Mouse (Mus musculus) cerebellum, adult (tissue): ENCODE measurements around the gene Olfr1174-ps.

Experiments used
- ATAC-seq: cut with Nextera tagmentation; 2 replicates; pipeline ENCODE4 v1.9.2; 2017; ENCODE audit warnings: mild to moderate bottlenecking, moderate library complexity, mixed read lengths; ENCODE audit not compliant: insufficient number of reproducible peaks, low FRiP score, low TSS enrichment

The Olfr1174-ps gene

DNA sequence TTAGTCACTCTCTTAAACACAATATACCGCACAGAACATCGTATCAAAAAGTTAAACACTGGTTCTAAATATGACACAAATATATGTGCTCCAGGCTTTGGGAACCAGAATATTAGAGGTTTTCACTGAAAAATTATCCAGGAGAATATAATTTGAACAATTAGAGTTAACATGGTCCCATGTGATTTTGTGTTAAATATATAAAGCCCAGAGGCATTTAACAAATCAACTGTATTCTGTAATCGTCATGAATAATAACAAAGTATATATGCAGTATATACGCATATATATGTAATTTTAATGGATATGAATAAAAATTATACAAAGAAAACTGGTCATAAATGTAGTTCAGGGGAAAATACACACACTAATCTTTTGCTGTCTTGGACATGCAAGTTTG lies at the start of gene Olfr1174-ps:
Gene Olfr1174-ps, minus strand, starts transcription at position 101 of the 400 bp plus-strand sequence.
- ATAC-seq: no peak

DNA sequence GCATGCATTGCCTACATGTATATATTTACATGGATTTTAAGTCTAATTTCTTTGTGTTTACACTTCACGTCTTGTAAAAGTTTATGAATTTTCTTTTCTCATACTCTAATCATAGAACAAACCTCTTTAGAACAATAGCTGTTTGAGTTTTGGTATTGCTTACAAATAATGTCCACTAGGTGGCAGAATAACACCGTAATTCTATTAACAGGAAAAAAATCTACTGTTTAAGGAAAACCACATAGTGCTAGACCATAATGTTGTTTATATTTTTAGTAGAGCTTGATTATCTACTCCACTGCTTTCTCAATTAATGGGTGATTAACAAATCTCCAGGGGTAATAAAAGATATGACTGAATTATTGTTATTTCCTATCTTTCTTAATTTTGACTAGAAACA lies 41.4 kb upstream of the Olfr1174-ps start:
- ATAC-seq: no peak

DNA sequence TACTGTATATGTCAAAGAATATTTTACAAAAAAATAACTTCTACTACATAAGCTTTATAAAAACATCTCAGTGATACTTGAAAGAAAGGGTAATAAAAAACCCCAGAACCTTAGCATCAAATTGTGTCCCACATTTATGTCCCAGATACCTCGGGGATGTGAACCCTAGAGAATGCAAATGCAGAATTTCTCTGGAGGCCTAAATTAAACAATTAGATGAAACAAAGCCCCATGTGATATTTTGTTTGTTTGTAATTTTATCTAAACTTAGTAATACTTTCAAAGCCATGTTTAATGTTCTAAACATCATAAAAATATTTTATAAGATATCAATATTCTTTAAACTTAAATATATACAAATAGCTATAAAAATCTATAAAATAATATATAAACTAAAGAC lies 31.5 kb upstream of the Olfr1174-ps start, which contains the start of gene Olfr1177-ps:
Gene Olfr1177-ps, minus strand, starts transcription at position 101 of the 400 bp plus-strand sequence.
- ATAC-seq: no peak

DNA sequence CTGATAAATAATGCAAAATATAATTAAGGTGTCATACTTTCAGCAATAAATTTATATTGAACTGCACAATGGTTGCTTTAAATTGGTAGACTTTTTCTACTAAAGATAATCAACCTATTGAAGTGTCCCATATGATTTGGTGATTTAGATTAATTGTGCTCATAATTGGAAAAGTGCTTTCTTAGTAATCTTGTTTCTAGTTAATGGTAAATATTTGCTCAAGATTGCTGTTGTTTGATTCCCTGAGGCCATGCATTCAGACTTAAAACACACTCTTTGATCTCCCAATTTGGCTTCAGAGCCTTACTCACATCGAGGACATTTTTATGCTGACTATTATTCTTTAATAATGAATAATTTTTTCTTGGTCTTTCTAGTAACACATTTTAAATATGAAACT lies 21.5 kb upstream of the Olfr1174-ps start, which contains the start of gene Olfr1176:
Gene Olfr1176, plus strand, starts transcription at position 301 of the 400 bp plus-strand sequence.
- no peak for ATAC-seq

DNA sequence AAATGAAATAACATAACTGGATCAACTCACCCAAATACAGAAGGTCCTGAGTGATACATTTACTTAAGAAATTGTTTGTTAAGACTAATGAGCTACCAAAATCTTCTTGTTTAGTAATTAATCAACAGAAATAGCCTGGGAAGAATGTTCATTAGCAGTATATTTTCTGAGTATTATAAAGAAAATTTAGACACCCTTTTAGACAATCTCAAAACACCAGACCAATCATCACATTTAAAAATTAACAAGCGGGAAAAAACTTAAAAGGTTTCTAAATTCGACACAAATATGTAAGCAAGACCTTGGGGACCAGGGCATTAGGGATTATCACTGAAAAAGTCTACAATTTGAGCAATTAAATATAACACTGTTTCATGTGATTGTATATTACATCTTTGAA lies 12.2 kb upstream of the Olfr1174-ps start, which contains the start of gene Olfr1175-ps:
Gene Olfr1175-ps, minus strand, starts transcription at position 101 of the 400 bp plus-strand sequence.
- ATAC-seq: no peak

DNA sequence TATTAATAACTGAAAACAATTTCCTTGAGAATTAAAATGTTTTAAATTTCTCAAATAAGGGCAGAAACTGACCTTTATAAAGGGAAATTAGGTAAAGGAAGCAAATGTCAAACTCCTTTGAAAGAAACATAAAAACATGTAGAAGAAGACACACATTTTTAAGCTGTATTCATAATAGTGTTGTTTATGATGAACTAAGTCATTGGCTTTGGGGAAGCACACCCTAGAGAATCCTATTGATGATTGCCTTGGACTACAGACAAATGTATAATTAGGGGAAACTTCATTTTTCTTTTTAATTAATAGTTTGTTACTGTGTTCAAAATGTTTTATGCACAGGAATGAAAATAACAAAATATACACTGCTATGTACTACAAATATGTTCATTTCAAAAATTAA lies 35.2 kb downstream of the Olfr1174-ps start, which contains the start of gene Olfr1173:
Gene Olfr1173, minus strand, starts transcription at position 101 of the 400 bp plus-strand sequence.
- no peak for ATAC-seq
